Mouse (Mus musculus) cortical plate, adult 2 months (tissue): ENCODE measurements at regions not wholly inside any gene's neighbourhood (a gene's known extent, or its start where the extent isn't known, plus 50 kb on each side); places are given as distances from the start of the nearest gene placed in this dataset.

Experiments
- CTCF ChIP-seq: fragments of 200-500 bp; IDR thresholded peaks from 2 replicates; pipeline ENCODE4 v1.5.1; 2011; ENCODE audit warnings: mild to moderate bottlenecking, control low read depth, low read length; ENCODE audit not compliant: insufficient read depth; ENCODE audit errors: extremely low read depth
- POLR2A ChIP-seq: fragments of 200-500 bp; IDR thresholded peaks from 2 replicates; pipeline ENCODE4 v1.6.1; 2011; ENCODE audit warnings: mild to moderate bottlenecking, low read length, control low read depth; ENCODE audit not compliant: insufficient read depth; ENCODE audit errors: extremely low read depth

DNA sequence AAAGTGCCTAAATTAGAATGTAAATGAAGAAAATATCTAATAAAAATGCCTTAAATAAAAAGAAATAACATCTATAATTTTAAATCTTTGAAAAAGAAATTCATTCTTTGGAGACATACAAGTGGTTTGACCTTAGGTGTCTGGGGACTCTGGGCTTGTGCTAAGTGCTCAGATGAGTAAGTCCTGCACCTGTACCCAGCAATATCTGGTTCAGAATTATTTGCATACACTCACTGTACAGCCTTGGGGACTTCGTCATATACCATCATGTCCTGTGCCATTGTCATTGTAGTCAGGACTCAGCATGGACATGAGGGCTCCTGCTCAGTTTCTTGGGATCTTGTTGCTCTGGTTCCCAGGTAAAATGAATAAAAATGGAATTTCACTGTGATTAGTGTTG is 255.1 kb upstream of the Tacstd2 start:
- no peak for TF ChIP-seq CTCF
- no peak for TF ChIP-seq POLR2A
